Comparison of ENCODE assay signal across 8 mouse cellular contexts in genomic region chr4:133039116-133039819, GRCm38 (mm10). TPM values are rescaled to one million over a fixed set of nuclear protein-coding genes. Genes with fewer than 3 reads are reported as not detected.
DNase-seq lines count a peak whose midpoint lies in the region; ATAC-seq and TF ChIP-seq lines count a peak whose summit lies in the region.

No protein-coding gene starts in this region.

- H3K4me2 ChIP-seq in hindbrain, embryonic 14.5 days (replicated peaks) = peak overlapping the region; percentile 100
- peak overlapping the region; percentile 79 for H3K4me2 ChIP-seq in liver, embryonic 16.5 days (ENCODE audit: low read depth, low read length)
- peak overlapping the region; percentile 100 for H3K4me2 ChIP-seq in stomach, embryonic 14.5 days (replicated peaks; ENCODE audit: low read depth, low read length)

- TF ChIP-seq CTCF in embryonic fibroblast, embryonic 13.5 days (IDR thresholded peaks at IDR 0.05; ENCODE audit: borderline replicate concordance, insufficient read depth, low read length) = no peak

- no peak for ATAC-seq in megakaryocyte, adult 5-6 weeks (ENCODE audit: poor library complexity, severe bottlenecking)
- ATAC-seq in hindbrain, embryonic 14.5 days (ENCODE audit: low FRiP score) = no peak
- peak; percentile 16; the same call in 1 of the 2 replicates for ATAC-seq in liver, embryonic 16.5 days (ENCODE audit: low read depth)
- peak; percentile 34; the same call in 1 of the 2 replicates for ATAC-seq in stomach, embryonic 14.5 days (ENCODE audit: insufficient number of reproducible peaks, insufficient read depth, low FRiP score, low read depth)

- H3K27ac ChIP-seq in embryonic fibroblast, embryonic 13.5 days (ENCODE audit: insufficient read depth, low read length) = peak overlapping the region; percentile 95
- peak overlapping the region; percentile 67 for H3K27ac ChIP-seq in hindbrain, embryonic 14.5 days
- no peak overlapping the region for H3K27ac ChIP-seq in liver, embryonic 16.5 days (ENCODE audit: low read length)
- peak overlapping the region; percentile 95 for H3K27ac ChIP-seq in stomach, embryonic 14.5 days (ENCODE audit: low read length)

- peaks cover 96% of the 10 kb centered on the region for H3K4me1 ChIP-seq in megakaryocyte, embryonic 14.5 days
- H3K4me1 ChIP-seq in embryonic fibroblast, embryonic 13.5 days (ENCODE audit: control insufficient read depth, insufficient read depth, low read length) = peaks cover 37% of the 10 kb centered on the region
- peaks cover 75% of the 10 kb centered on the region for H3K4me1 ChIP-seq in hindbrain, embryonic 14.5 days (replicated peaks; ENCODE audit: control insufficient read depth, insufficient read depth, low read length)
- H3K4me1 ChIP-seq in liver, embryonic 16.5 days (ENCODE audit: control insufficient read depth, low read depth, low read length) = peaks cover 32% of the 10 kb centered on the region
- peaks cover 63% of the 10 kb centered on the region for H3K4me1 ChIP-seq in stomach, embryonic 14.5 days (ENCODE audit: control insufficient read depth, insufficient read depth, low read length)

- H3K9ac ChIP-seq in hindbrain, embryonic 14.5 days = peak overlapping the region; percentile 77
- H3K9ac ChIP-seq in liver, embryonic 16.5 days (ENCODE audit: low read depth, low read length) = peak overlapping the region; percentile 25; the same call in 1 of the 2 replicates
- H3K9ac ChIP-seq in stomach, embryonic 14.5 days (replicated peaks; ENCODE audit: low read depth, low read length) = peak overlapping the region; percentile 67

- H3K27me3 ChIP-seq in megakaryocyte, embryonic 14.5 days (replicated peaks) = peaks cover 8% of the 10 kb centered on the region
- 0 out of 2 replicates have a peak, but pooled peaks cover 2% of the 10 kb centered on the region for H3K27me3 ChIP-seq in hindbrain, embryonic 14.5 days (ENCODE audit: control insufficient read depth, insufficient read depth, low read length)
- peaks cover 54% of the 10 kb centered on the region for H3K27me3 ChIP-seq in liver, embryonic 16.5 days (ENCODE audit: control insufficient read depth, insufficient read depth, low read depth, low read length)
- H3K27me3 ChIP-seq in stomach, embryonic 14.5 days (ENCODE audit: control insufficient read depth, insufficient read depth, low read length) = no peaks in the 10 kb centered on the region

- TF ChIP-seq POLR2A in embryonic fibroblast, embryonic 13.5 days (IDR thresholded peaks at IDR 0.05; ENCODE audit: low read depth, low read length) = 0 out of 2 replicates have a peak, but pooled peaks have one; percentile 31

- H3K9me3 ChIP-seq in megakaryocyte, embryonic 14.5 days = no peaks in the 10 kb centered on the region
- no peaks in the 10 kb centered on the region for H3K9me3 ChIP-seq in hindbrain, embryonic 14.5 days (ENCODE audit: control insufficient read depth, low read length)
- no peaks in the 10 kb centered on the region for H3K9me3 ChIP-seq in liver, embryonic 16.5 days (replicated peaks; ENCODE audit: control insufficient read depth, low read length)
- no peaks in the 10 kb centered on the region for H3K9me3 ChIP-seq in stomach, embryonic 14.5 days (ENCODE audit: control insufficient read depth, low read depth, low read length)

- WGBS in hindbrain, embryonic 14.5 days = under 1% methylated on average over 42 of the region's 77 CpGs
- 2% methylated on average over 59 of the region's 77 CpGs for WGBS in liver, embryonic 16.5 days (ENCODE audit: insufficient replicate concordance)
- under 1% methylated on average over 74 of the region's 77 CpGs for WGBS in stomach, embryonic 14.5 days

- no peak for DNase-seq in hindbrain, embryonic 14.5 days (ENCODE audit: low spot score)
- no peak for DNase-seq in cerebellum, adult 18-20 months
- no peak for DNase-seq in cerebellum, postnatal 36 days

- peak overlapping the region; percentile 88 for H3K4me3 ChIP-seq in megakaryocyte, embryonic 14.5 days (replicated peaks)
- peak overlapping the region; percentile 81 for H3K4me3 ChIP-seq in embryonic fibroblast, embryonic 13.5 days (ENCODE audit: insufficient read depth, low read length)
- H3K4me3 ChIP-seq in hindbrain, embryonic 14.5 days (replicated peaks; ENCODE audit: low read length) = peak overlapping the region; percentile 50
- H3K4me3 ChIP-seq in liver, embryonic 16.5 days (ENCODE audit: low read depth, low read length) = peak overlapping the region; percentile 60
- peak overlapping the region; percentile 68 for H3K4me3 ChIP-seq in stomach, embryonic 14.5 days (ENCODE audit: low read depth, low read length)

- peaks cover 75% of the 10 kb centered on the region for H3K36me3 ChIP-seq in megakaryocyte, embryonic 14.5 days (replicated peaks; ENCODE audit: low read length)
- no peaks in the 10 kb centered on the region; the same call in 1 of the 2 replicates for H3K36me3 ChIP-seq in hindbrain, embryonic 14.5 days (replicated peaks; ENCODE audit: control insufficient read depth, insufficient read depth)
- H3K36me3 ChIP-seq in liver, embryonic 16.5 days (ENCODE audit: control insufficient read depth, insufficient read depth) = no peaks in the 10 kb centered on the region
- H3K36me3 ChIP-seq in stomach, embryonic 14.5 days (ENCODE audit: control insufficient read depth, insufficient read depth, low read length) = peaks cover 2% of the 10 kb centered on the region

RNA-seq across cellular contexts. Expression of gene Ahdc1, which starts 28.2 kb away (rescaled TPM):
- 42.4 and 114 TPM in 2 replicates for polyA plus RNA-seq in megakaryocyte, embryonic 14.5 days (2012; ENCODE audit: insufficient read depth, low replicate concordance)
- total RNA-seq in megakaryocyte, adult 5-6 weeks (2015) = 3.0 and 4.4 TPM in 2 replicates
- 0.77 and 3.6 TPM in 2 replicates for total RNA-seq in megakaryocyte, adult 5-6 weeks (2017)
- 37.5 and 46.0 TPM in 2 replicates for polyA plus RNA-seq in embryonic fibroblast, embryonic 13.5 days (2011; ENCODE audit: insufficient read length, low read depth, missing spikeins)
- polyA plus RNA-seq in hindbrain, embryonic 14.5 days (2014; fragmentation: Nextera tagmentation; extraction: Ambion mirVana) = 12.9 and 13.4 TPM in 2 replicates
- 0.70 and 1.6 TPM in 2 replicates for polyA plus RNA-seq in liver, embryonic 16.5 days (2015; fragmentation: Nextera tagmentation; extraction: Ambion mirVana)
- 10.3 and 10.7 TPM in 2 replicates for polyA plus RNA-seq in stomach, embryonic 14.5 days (2014; fragmentation: Nextera tagmentation; extraction: Ambion mirVana)

Comparison
In these comparisons a context has a peak if more than half of its experiments do, and no peak if none do; other contexts are left out.
1. ATAC-seq: peak in liver, embryonic 16.5 days (single experiment) and stomach, embryonic 14.5 days (single experiment); none in megakaryocyte, adult 5-6 weeks (single experiment) and hindbrain, embryonic 14.5 days (single experiment).
2. H3K9ac ChIP-seq: peak in every context shown above with its lines; median percentile 77 in hindbrain, embryonic 14.5 days; 67 in stomach, embryonic 14.5 days; 25 in liver, embryonic 16.5 days.
3. Peak in every context shown above with its lines, with median percentiles within 50 percentile points of each other: H3K4me3 ChIP-seq and H3K4me2 ChIP-seq.